Mouse (Mus musculus): ENCODE data around the gene Ywhae.

DNA sequence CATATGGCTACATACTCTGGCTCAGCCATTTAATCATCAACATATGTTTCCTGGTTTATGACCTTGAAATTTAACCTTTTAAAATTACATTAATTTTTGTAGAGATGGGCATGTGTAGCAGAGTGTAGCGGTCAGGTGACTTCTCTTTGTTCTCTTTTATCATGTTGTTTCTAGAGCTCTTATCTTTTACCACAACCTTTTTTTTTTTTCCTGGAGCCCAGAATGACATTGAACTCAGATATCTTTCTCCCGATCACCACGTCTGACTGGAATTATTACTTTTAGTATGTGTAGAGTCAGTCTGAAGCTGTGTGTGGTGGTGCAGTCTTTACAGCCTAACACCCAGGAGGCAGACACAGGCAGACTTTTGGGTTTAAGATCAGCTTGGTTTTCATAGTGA, 8.9 kb downstream of the Ywhae start:
- TF ChIP-seq CTCF (IDR thresholded peaks at IDR 0.05; ENCODE audit: low read depth, low read length) (no peak), POLR2A (IDR thresholded peaks at IDR 0.05; ENCODE audit: borderline replicate concordance, low read depth, low read length) (no peak)

Data from bone marrow macrophage, adult 2 months (primary cell).